Mouse (Mus musculus): Measurements from ENCODE around the gene Myl10. TPM values are rescaled to one million over a fixed set of nuclear protein-coding genes. Genes with fewer than 3 reads are reported as not detected.
"Not testable (repeated sequence)": the region's sequence is repeated elsewhere in the genome, so short reads cannot be mapped to it uniquely, and the experiment has no call there.

Myl10 gene
- polyA plus RNA-seq, 2 experiments from 2014 or later: 2.0 TPM; not detected in 1

- ATAC-seq: no peak
Observed at GRCm38 (mm10) chr5:136706803-136707202, 13.9 kb downstream of the Myl10 start.

GRCm38 (mm10) chr5:136708116-136708515 lies 15.2 kb downstream of the Myl10 start:
- ATAC-seq: no peak

- ATAC-seq: no peak
Observed at GRCm38 (mm10) chr5:136710742-136711141, 17.8 kb downstream of the Myl10 start.

- ATAC-seq: no peak
Observed at GRCm38 (mm10) chr5:136714232-136714875, 21.4 kb downstream of the Myl10 start.

GRCm38 (mm10) chr5:136714879-136715278 lies 21.9 kb downstream of the Myl10 start:
- ATAC-seq: no peak

GRCm38 (mm10) chr5:136716696-136717572 lies 24.0 kb downstream of the Myl10 start:
- ATAC-seq: no peak

- no peak for ATAC-seq
Observed at GRCm38 (mm10) chr5:136717573-136717854, 24.6 kb downstream of the Myl10 start.

GRCm38 (mm10) chr5:136718656-136719055 lies 25.7 kb downstream of the Myl10 start:
- no peak for ATAC-seq

- ATAC-seq: no peak
Observed at GRCm38 (mm10) chr5:136721596-136721995, 28.6 kb downstream of the Myl10 start.

GRCm38 (mm10) chr5:136726271-136726670 lies 33.3 kb downstream of the Myl10 start:
- ATAC-seq: not testable (repeated sequence)

- no peak for ATAC-seq
Observed at GRCm38 (mm10) chr5:136738918-136739317, 46.0 kb downstream of the Myl10 start.

GRCm38 (mm10) chr5:136746596-136746995 lies 53.6 kb downstream of the Myl10 start:
- ATAC-seq: no peak

Other genes with a start within 250 kb of the Myl10 start
- 10 to 100 TPM; 36.1 to 46.2 TPM for gene Cux1, start 125.7 kb upstream of the Myl10 start, polyA plus RNA-seq (2017; shearing (Covaris generic))
- not detected for gene Col26a1, start 190.1 kb downstream of the Myl10 start, polyA plus RNA-seq (2017; shearing (Covaris generic))
- gene Ift22, start 215.0 kb downstream of the Myl10 start, polyA plus RNA-seq (2017; shearing (Covaris generic)): 1 to 10 TPM; 7.4 to 9.7 TPM

Measured in activated CD4-positive, CD25-positive, alpha-beta regulatory T cell, adult 4 months (primary cell).